Mouse (Mus musculus): ENCODE data around the gene Mecom.

The Mecom gene

GRCm38 (mm10) chr3:30480551-30480950, 67.3 kb downstream of the Mecom start:
- DNase-seq: no peak

GRCm38 (mm10) chr3:30478252-30478651, 69.6 kb downstream of the Mecom start:
- no peak for DNase-seq

GRCm38 (mm10) chr3:30477008-30477407, 70.8 kb downstream of the Mecom start:
- DNase-seq: no peak

- no peak for DNase-seq
Observed at GRCm38 (mm10) chr3:30475591-30475990, 72.2 kb downstream of the Mecom start.

GRCm38 (mm10) chr3:30468068-30468835, 79.6 kb downstream of the Mecom start:
- no peak for DNase-seq

GRCm38 (mm10) chr3:30466031-30466650, 81.7 kb downstream of the Mecom start:
- DNase-seq: no peak

GRCm38 (mm10) chr3:30464497-30464896, 83.3 kb downstream of the Mecom start:
- DNase-seq: no peak

GRCm38 (mm10) chr3:30461831-30462230, 86.0 kb downstream of the Mecom start:
- DNase-seq: no peak

GRCm38 (mm10) chr3:30460890-30461578, 86.8 kb downstream of the Mecom start:
- DNase-seq: no peak

GRCm38 (mm10) chr3:30459626-30460025, 88.2 kb downstream of the Mecom start:
- DNase-seq: no peak

GRCm38 (mm10) chr3:30457975-30458678, 89.7 kb downstream of the Mecom start:
- no peak for DNase-seq

- DNase-seq: no peak
Observed at GRCm38 (mm10) chr3:30455902-30456301, 91.9 kb downstream of the Mecom start.

GRCm38 (mm10) chr3:30453546-30454455, 94.0 kb downstream of the Mecom start:
- no peak for DNase-seq

- DNase-seq: peak; percentile 28
Observed at GRCm38 (mm10) chr3:30453046-30453445, 94.8 kb downstream of the Mecom start.

- DNase-seq: no peak
Observed at GRCm38 (mm10) chr3:30452511-30452910, 95.3 kb downstream of the Mecom start.

GRCm38 (mm10) chr3:30450206-30450965, 97.4 kb downstream of the Mecom start:
- peak; percentile 53 for DNase-seq

- DNase-seq: peak; percentile 13
Observed at GRCm38 (mm10) chr3:30448624-30449023, 99.2 kb downstream of the Mecom start.

GRCm38 (mm10) chr3:30445970-30446442, 101.8 kb downstream of the Mecom start:
- DNase-seq: peak; percentile 45

GRCm38 (mm10) chr3:30445247-30445969, 102.4 kb downstream of the Mecom start:
- DNase-seq: peak; percentile 14

GRCm38 (mm10) chr3:30441646-30442045, 106.2 kb downstream of the Mecom start:
- DNase-seq: no peak

All from kidney, adult 18-20 months (tissue).